Mouse (Mus musculus) olfactory bulb, adult 2 months (tissue): ENCODE measurements around the gene Gm16181. TPM values are rescaled to one million over a fixed set of nuclear protein-coding genes. Genes with fewer than 3 reads are reported as not detected.

Experiments
- H3K27ac ChIP-seq: fragments of 200-500 bp; 2 replicates; pipeline ENCODE4 v1.5.1; 2012; ENCODE audit warnings: low read depth, low read length; ENCODE audit not compliant: insufficient read depth
- H3K4me1 ChIP-seq: fragments of 200-500 bp; 2 replicates; pipeline ENCODE4 v1.6.1; 2012; ENCODE audit warnings: low read length; ENCODE audit not compliant: control insufficient read depth, insufficient read depth
- H3K4me3 ChIP-seq: fragments of 200-500 bp; 2 replicates; pipeline ENCODE4 v1.5.1; 2012; ENCODE audit warnings: mild to moderate bottlenecking, low read depth, low read length, moderate library complexity; ENCODE audit not compliant: insufficient read depth
- CTCF ChIP-seq: fragments of 200-500 bp; IDR thresholded peaks from 2 replicates; pipeline ENCODE4 v1.5.1; 2012; ENCODE audit warnings: low read depth, mild to moderate bottlenecking, low read length, moderate library complexity; ENCODE audit not compliant: insufficient read depth
- POLR2A ChIP-seq: fragments of 200-500 bp; IDR thresholded peaks from 2 replicates; pipeline ENCODE4 v1.6.1; 2012; ENCODE audit warnings: mild to moderate bottlenecking, low read depth, low read length, moderate library complexity; ENCODE audit not compliant: insufficient read depth
- WGBS: fragments of 180-500 bp; shearing (Covaris S2); methylation state at CpG from one replicate; pipeline ENCODE4 v1.1.7; 2018; 5-methylcytosine and 5-hydroxymethylcytosine counted together
- polyA plus RNA-seq: library from polyadenylated mRNA; stranded (reverse); fragments of >200 nt; gene quantifications from 2 replicates; pipeline ENCODE4 v1.2.4, GENCODE M21; 2012; ENCODE audit warnings: low replicate concordance; ENCODE audit not compliant: missing spikeins, insufficient read depth, insufficient read length

Gene Gm16181
- polyA plus RNA-seq, 1 experiment: not detected

GRCm38 (mm10) chr17:35242015-35242941 is 21.6 kb downstream of the Gm16181 start:
- WGBS: under 1% methylated on average over 55 of the region's 55 CpGs
- peak overlapping the region; percentile 92 for H3K27ac ChIP-seq
- peak overlapping the region; percentile 77 for H3K4me3 ChIP-seq
- peaks cover 37% of the 10 kb centered on the region for H3K4me1 ChIP-seq
- TF ChIP-seq CTCF: no peak
- TF ChIP-seq POLR2A: no peak

DNA sequence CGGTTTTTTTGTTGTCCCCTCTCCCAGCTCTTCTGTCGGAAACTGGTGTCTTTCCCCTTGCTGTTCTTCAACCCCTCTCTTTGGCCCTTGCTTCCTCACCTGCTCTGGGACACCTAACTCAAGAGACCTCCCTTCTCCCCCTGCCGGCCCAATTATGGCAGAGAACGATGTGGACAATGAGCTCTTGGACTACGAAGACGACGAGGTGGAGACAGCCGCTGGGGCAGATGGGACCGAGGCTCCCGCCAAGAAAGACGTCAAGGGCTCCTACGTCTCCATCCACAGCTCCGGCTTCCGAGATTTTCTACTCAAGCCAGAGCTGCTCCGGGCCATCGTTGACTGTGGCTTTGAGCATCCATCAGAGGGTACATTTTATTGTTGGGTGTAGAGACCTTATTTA is 22.5 kb downstream of the Gm16181 start:
- H3K4me3 ChIP-seq: peak overlapping the region; percentile 77
- under 1% methylated on average over 16 of the region's 16 CpGs for whole genome bisulfite sequencing
- TF ChIP-seq CTCF: no peak
- TF ChIP-seq POLR2A: no peak
- H3K4me1 ChIP-seq: peaks cover 32% of the 10 kb centered on the region
- peak overlapping the region; percentile 92; the same call in 1 of the 2 replicates for H3K27ac ChIP-seq

DNA sequence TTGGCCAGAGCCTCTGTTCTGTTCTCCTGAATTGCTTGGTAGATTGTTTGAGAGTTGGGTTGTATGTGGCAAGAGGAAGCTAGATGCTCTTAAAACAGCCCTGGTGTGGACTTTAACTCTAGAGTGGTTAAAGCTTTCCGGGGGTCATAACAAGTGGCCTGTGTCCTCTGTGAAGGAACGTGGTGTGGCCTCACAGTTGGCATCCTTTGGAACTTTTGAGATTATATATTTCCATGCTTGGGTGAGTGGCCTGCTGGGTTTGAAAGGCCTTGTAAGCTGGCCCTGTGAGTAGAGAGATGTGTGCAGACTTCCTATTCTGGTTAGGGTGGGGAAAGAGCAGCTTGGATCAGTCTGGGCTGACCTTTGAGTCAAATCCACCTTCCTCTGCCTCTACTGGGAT is 24.4 kb downstream of the Gm16181 start:
- no peak overlapping the region for H3K27ac ChIP-seq
- TF ChIP-seq CTCF: no peak
- H3K4me3 ChIP-seq: no peak overlapping the region
- WGBS: 42% methylated on average over 2 of the region's 2 CpGs
- H3K4me1 ChIP-seq: peaks cover 32% of the 10 kb centered on the region

DNA sequence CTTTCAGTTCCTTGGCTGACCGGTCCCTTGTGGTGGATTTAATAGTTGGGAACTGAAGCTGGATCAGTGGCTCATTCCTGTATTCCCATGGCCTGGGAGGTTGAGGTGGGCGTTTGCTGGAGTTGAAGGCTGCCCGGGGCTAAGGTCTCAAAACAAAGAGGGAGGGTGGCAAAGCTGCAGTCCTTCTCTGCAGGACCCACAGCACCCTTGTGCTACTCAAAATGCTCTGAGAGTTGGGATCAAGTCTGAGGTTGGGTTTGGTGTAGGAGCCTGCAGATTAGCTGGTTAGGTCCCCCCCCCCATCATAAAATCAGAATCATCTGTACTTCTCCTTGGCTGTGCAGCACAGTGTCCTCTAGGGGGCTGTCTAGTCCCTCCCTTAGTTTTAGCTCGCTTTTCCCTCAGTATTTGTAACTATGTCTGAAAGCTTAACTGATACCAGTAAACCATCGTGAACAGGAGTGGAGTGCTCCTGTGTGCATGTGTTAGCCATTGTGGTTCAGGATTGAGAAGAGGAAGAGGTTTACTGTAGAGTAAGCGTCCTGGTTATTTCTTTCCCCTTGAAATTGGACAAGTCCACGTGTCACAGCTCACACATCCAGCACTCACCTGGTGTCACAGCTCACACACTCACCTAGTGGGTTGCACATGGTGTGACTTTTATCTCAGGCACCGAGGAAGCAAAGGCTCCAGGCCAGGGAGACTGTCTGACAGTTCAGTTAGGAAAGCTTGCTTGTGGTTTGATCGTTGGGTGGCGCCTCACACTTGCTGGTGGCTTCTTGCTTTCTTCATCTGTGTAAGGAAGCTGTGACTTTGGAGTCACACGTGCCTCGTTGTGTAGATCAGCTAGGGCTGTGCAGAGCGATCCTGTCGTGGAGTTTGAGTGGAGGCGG is 25.3 kb downstream of the Gm16181 start:
- Histone ChIP-seq H3K27ac (no peak overlapping the region), H3K4me3 (no peak overlapping the region), H3K4me1 (peaks cover 30% of the 10 kb centered on the region)
- WGBS: 50% methylated on average over 15 of the region's 15 CpGs
- no peak for TF ChIP-seq CTCF

DNA sequence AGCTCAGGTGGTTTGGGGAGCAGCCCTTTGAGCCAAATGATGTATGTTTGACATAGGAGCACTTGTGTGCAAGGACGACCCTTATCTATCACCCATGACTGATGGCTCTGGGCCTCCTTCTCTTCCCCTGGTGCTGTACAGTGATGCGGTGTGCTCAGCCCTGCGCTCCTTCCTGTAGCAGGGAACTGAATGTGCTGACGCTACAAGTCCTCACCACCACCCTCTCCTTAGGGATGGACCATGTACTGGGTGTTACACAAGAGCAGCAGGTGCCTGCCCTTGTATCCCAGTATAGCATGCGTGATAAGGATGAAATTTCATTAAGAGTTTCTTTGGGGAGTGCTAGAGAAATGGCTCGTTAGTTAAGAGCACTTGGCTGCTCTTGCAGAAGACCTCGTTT is 26.5 kb downstream of the Gm16181 start:
- TF ChIP-seq POLR2A: no peak
- no peak for TF ChIP-seq CTCF
- 70% methylated on average over 7 of the region's 7 CpGs for WGBS

DNA sequence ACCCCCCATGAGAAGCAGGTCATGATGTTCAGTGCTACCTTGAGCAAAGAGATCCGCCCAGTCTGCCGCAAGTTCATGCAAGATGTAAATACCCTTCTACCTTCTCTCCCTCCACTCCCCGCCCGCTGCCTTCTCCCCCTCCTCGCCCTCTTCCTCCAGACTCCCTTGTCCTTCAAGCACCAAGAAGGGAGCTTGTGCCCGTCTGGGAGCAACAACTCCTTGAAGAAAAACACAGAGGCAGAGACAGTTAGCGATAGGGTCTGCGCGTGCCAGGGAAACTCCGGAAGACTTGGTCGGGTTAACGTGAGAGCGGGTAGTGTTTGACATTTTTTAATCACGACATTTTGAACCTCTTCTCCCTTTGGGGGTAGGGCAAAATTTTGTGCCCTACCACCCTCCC is 28.4 kb downstream of the Gm16181 start:
- TF ChIP-seq POLR2A (no peak), CTCF (no peak)
- Histone ChIP-seq H3K4me1 (peaks cover 22% of the 10 kb centered on the region), H3K27ac (no peak overlapping the region), H3K4me3 (no peak overlapping the region)
- WGBS: 76% methylated on average over 14 of the region's 14 CpGs

More for the DNA sequence above, 26.5 kb downstream of the Gm16181 start:
- Histone ChIP-seq H3K27ac (no peak overlapping the region), H3K4me1 (peaks cover 32% of the 10 kb centered on the region), H3K4me3 (no peak overlapping the region)

- Histone ChIP-seq H3K4me1 (peaks cover 17% of the 10 kb centered on the region), H3K4me3 (no peak overlapping the region), H3K27ac (no peak overlapping the region)
- TF ChIP-seq POLR2A (no peak), CTCF (no peak)
- 76% methylated on average over 19 of the region's 19 CpGs for WGBS
Observed at GRCm38 (mm10) chr17:35249451-35250197, 29.0 kb downstream of the Gm16181 start.

- no peak overlapping the region for H3K4me3 ChIP-seq
- H3K4me1 ChIP-seq: peaks cover 14% of the 10 kb centered on the region
- TF ChIP-seq POLR2A (no peak), CTCF (no peak)
- WGBS: 87% methylated on average over 3 of the region's 3 CpGs
- no peak overlapping the region for H3K27ac ChIP-seq
Observed at GRCm38 (mm10) chr17:35250348-35251120, 29.9 kb downstream of the Gm16181 start.
